Mouse (Mus musculus) MEL (cell line): Measurements from ENCODE around the gene Cdkal1. TPM values are rescaled to one million over a fixed set of nuclear protein-coding genes. Genes with fewer than 3 reads are reported as not detected.

Source experiments
- DNase-seq: peaks from one replicate; pipeline ENCODE4 v3.0.0; 2011; ENCODE audit warnings: low read depth, low spot score
- H3K27ac ChIP-seq: 2 replicates; pipeline ENCODE4 v1.5.1; 2012; ENCODE audit warnings: low read depth, mild to moderate bottlenecking, control low read depth, low read length, moderate library complexity; ENCODE audit not compliant: control insufficient read depth
- H3K27me3 ChIP-seq, 2 experiments: fragments of 150-350 bp in 1 of 2; sonication (generic) in 1 of 2; 2 replicates each; pipeline ENCODE4 v1.6.1; 2012; ENCODE audit warnings: low read length in 2 of 2, mild to moderate bottlenecking in 2 of 2, improper control_type of control experiment in 1 of 2, moderate library complexity in 1 of 2; ENCODE audit not compliant: insufficient read depth in 2 of 2, control insufficient read depth in 1 of 2
- H3K36me3 ChIP-seq, 2 experiments: 2 replicates each; pipeline ENCODE4 v1.6.1; 2012 to 2014; ENCODE audit warnings: low read length in 2 of 2, improper control_type of control experiment in 1 of 2, inconsistent platforms in 1 of 2, mild to moderate bottlenecking in 1 of 2; ENCODE audit not compliant: insufficient read depth in 2 of 2, control insufficient read depth in 1 of 2
- H3K4me1 ChIP-seq, 2 experiments: fragments of 150-350 bp in 1 of 2; sonication (generic) in 1 of 2; 2 replicates each; pipeline ENCODE4 v1.6.1; 2012; ENCODE audit warnings: low read length in 2 of 2, improper control_type of control experiment in 1 of 2, mild to moderate bottlenecking in 1 of 2; ENCODE audit not compliant: insufficient read depth in 2 of 2, control insufficient read depth in 1 of 2
- H3K4me3 ChIP-seq, 2 experiments: fragments of 150-350 bp in 1 of 2; sonication (generic) in 1 of 2; 2 replicates each; pipeline ENCODE4 v1.5.1; 2012; ENCODE audit warnings: low read depth in 2 of 2, low read length in 2 of 2, mild to moderate bottlenecking in 2 of 2, moderate library complexity in 2 of 2, control low read depth in 1 of 2, improper control_type of control experiment in 1 of 2; ENCODE audit not compliant: control insufficient read depth in 1 of 2, insufficient read depth in 1 of 2
- H3K79me2 ChIP-seq: 2 replicates; pipeline ENCODE4 v1.6.1; 2012; ENCODE audit warnings: mild to moderate bottlenecking, low read length, moderate library complexity; ENCODE audit not compliant: control insufficient read depth, poor library complexity, insufficient read depth
- H3K9ac ChIP-seq: 2 replicates; pipeline ENCODE4 v1.6.1; 2012; ENCODE audit warnings: low read depth, mild to moderate bottlenecking, control low read depth, low read length, moderate library complexity; ENCODE audit not compliant: control insufficient read depth, poor library complexity, severe bottlenecking
- H3K9me3 ChIP-seq: fragments of 150-350 bp; sonication (generic); replicated peaks from 2 replicates; pipeline ENCODE4 v1.6.1; 2012; ENCODE audit warnings: mild to moderate bottlenecking, low read length, improper control_type of control experiment, moderate library complexity; ENCODE audit not compliant: insufficient read depth
- BHLHE40 ChIP-seq: IDR thresholded peaks from 2 replicates; pipeline ENCODE4 v1.6.1; 2012; ENCODE audit warnings: low read depth, mild to moderate bottlenecking, inconsistent platforms, low read length, improper control_type of control experiment, borderline replicate concordance
- CHD1 ChIP-seq: IDR thresholded peaks from 2 replicates; pipeline ENCODE4 v1.6.1; 2012; ENCODE audit warnings: low read depth, mild to moderate bottlenecking, inconsistent platforms, low read length, improper control_type of control experiment
- CHD2 ChIP-seq: IDR thresholded peaks from 2 replicates; pipeline ENCODE4 v1.6.1; 2011; ENCODE audit warnings: low read length, improper control_type of control experiment
- E2F4 ChIP-seq: IDR thresholded peaks from 2 replicates; pipeline ENCODE4 v1.6.1; 2011; ENCODE audit warnings: low read depth, low read length, improper control_type of control experiment, borderline replicate concordance
- ELF1 ChIP-seq: IDR thresholded peaks from 2 replicates; pipeline ENCODE4 v1.6.1; 2014; ENCODE audit warnings: low read depth, mild to moderate bottlenecking, inconsistent platforms, low read length, improper control_type of control experiment, moderate library complexity
- EP300 ChIP-seq, 2 experiments: IDR thresholded peaks; 2 replicates each; pipeline ENCODE4 v1.6.1; 2011; ENCODE audit warnings: improper control_type of control experiment in 2 of 2, low read length in 2 of 2, low read depth in 1 of 2, mild to moderate bottlenecking in 1 of 2
- ETS1 ChIP-seq: IDR thresholded peaks from 2 replicates; pipeline ENCODE4 v1.6.1; 2012; ENCODE audit warnings: low read depth, mild to moderate bottlenecking, inconsistent platforms, low read length, improper control_type of control experiment, moderate library complexity
- JUND ChIP-seq: IDR thresholded peaks from 2 replicates; pipeline ENCODE4 v1.6.1; 2011; ENCODE audit warnings: low read depth, mild to moderate bottlenecking, improper control_type of control experiment, low read length
- MAFK ChIP-seq: IDR thresholded peaks from 2 replicates; pipeline ENCODE4 v1.6.1; 2011; ENCODE audit warnings: low read depth, mild to moderate bottlenecking, low read length, improper control_type of control experiment, borderline replicate concordance
- MAX ChIP-seq: IDR thresholded peaks from 2 replicates; pipeline ENCODE4 v1.6.1; 2011; ENCODE audit warnings: low read length, improper control_type of control experiment
- MXI1 ChIP-seq: IDR thresholded peaks from 2 replicates; pipeline ENCODE4 v1.6.1; 2011; ENCODE audit warnings: mild to moderate bottlenecking, low read depth, low read length, improper control_type of control experiment
- MYC ChIP-seq: IDR thresholded peaks from 2 replicates; pipeline ENCODE4 v1.6.1; 2011; ENCODE audit warnings: low read depth, mild to moderate bottlenecking, low read length, improper control_type of control experiment, moderate library complexity
- NRF1 ChIP-seq: IDR thresholded peaks from 2 replicates; pipeline ENCODE4 v1.6.1; 2014; ENCODE audit warnings: low read depth, mild to moderate bottlenecking, inconsistent platforms, low read length, improper control_type of control experiment, moderate library complexity; ENCODE audit not compliant: poor library complexity, insufficient read depth, severe bottlenecking
- POLR2A ChIP-seq, 2 experiments: IDR thresholded peaks; 2 replicates each; pipeline ENCODE4 v1.6.1; 2011 to 2012; ENCODE audit warnings: low read length in 2 of 2, mild to moderate bottlenecking in 2 of 2, control low read depth in 1 of 2, improper control_type of control experiment in 1 of 2, low read depth in 1 of 2, moderate library complexity in 1 of 2; ENCODE audit not compliant: control insufficient read depth in 1 of 2, insufficient read depth in 1 of 2, poor library complexity in 1 of 2
- POLR2AphosphoS5 ChIP-seq: IDR thresholded peaks from 2 replicates; pipeline ENCODE4 v1.6.1; 2012; ENCODE audit warnings: low read depth, borderline replicate concordance, mild to moderate bottlenecking, inconsistent platforms, low read length, moderate library complexity, mixed read lengths
- RCOR1 ChIP-seq: IDR thresholded peaks from 2 replicates; pipeline ENCODE4 v1.6.1; 2012; ENCODE audit warnings: low read depth, mild to moderate bottlenecking, inconsistent platforms, low read length, improper control_type of control experiment
- SIN3A ChIP-seq: IDR thresholded peaks from 2 replicates; pipeline ENCODE4 v1.6.1; 2012; ENCODE audit warnings: low read length, improper control_type of control experiment, inconsistent platforms
- SMC3 ChIP-seq: IDR thresholded peaks from 2 replicates; pipeline ENCODE4 v1.6.1; 2011; ENCODE audit warnings: low read depth, low read length, improper control_type of control experiment
- TAL1 ChIP-seq: IDR thresholded peaks from 2 replicates; pipeline ENCODE4 v1.6.1; 2012; ENCODE audit warnings: mild to moderate bottlenecking, inconsistent platforms, low read length, moderate library complexity, mixed read lengths
- TBP ChIP-seq: IDR thresholded peaks from 2 replicates; pipeline ENCODE4 v1.8.0; 2011; ENCODE audit warnings: low read depth, low read length, improper control_type of control experiment
- TCF12 ChIP-seq: IDR thresholded peaks from 2 replicates; pipeline ENCODE4 v1.6.1; 2014; ENCODE audit warnings: low read depth, mild to moderate bottlenecking, inconsistent platforms, low read length, improper control_type of control experiment, moderate library complexity
- UBTF ChIP-seq: IDR thresholded peaks from 2 replicates; pipeline ENCODE4 v1.6.1; 2012; ENCODE audit warnings: low read depth, mild to moderate bottlenecking, inconsistent platforms, low read length, improper control_type of control experiment, moderate library complexity, borderline replicate concordance; ENCODE audit not compliant: insufficient read depth
- ZC3H11A ChIP-seq: IDR thresholded peaks from 2 replicates; pipeline ENCODE4 v1.6.1; 2012; ENCODE audit warnings: low read depth, mild to moderate bottlenecking, inconsistent platforms, low read length, improper control_type of control experiment
- ZKSCAN1 ChIP-seq: IDR thresholded peaks from 2 replicates; pipeline ENCODE4 v1.6.1; 2012; ENCODE audit warnings: low read depth, mild to moderate bottlenecking, inconsistent platforms, low read length, improper control_type of control experiment, moderate library complexity
- ZMIZ1 ChIP-seq: IDR thresholded peaks from 2 replicates; pipeline ENCODE4 v1.6.1; 2012; ENCODE audit warnings: low read depth, mild to moderate bottlenecking, inconsistent platforms, low read length, improper control_type of control experiment, moderate library complexity
- ZNF384 ChIP-seq: IDR thresholded peaks from 2 replicates; pipeline ENCODE4 v1.6.1; 2012; ENCODE audit warnings: low read depth, mild to moderate bottlenecking, inconsistent platforms, low read length, improper control_type of control experiment
- polyA plus RNA-seq, 2 experiments: library from polyadenylated mRNA; stranded (reverse) in 1 of 2; unstranded in 1 of 2; fragments of >175 nt in 1 of 2; fragments of >200 nt in 1 of 2; gene quantifications; 2 replicates each; pipeline versions ENCODE4 v1.2.1 to v1.2.4; 2012; ENCODE audit warnings: low replicate concordance in 2 of 2, low read depth in 1 of 2; ENCODE audit not compliant: insufficient read length in 2 of 2, insufficient read depth in 1 of 2, missing spikeins in 1 of 2
- total RNA-seq: library from RNA; depleted of rRNA; stranded (reverse); fragments of 300-350 nt; gene quantifications from 2 replicates; pipeline ENCODE4 v1.2.3, GENCODE M21; 2012

Gene Cdkal1
- total and polyA plus RNA-seq, 3 experiments = 10.6 to 11.0 TPM; not detected in 1

DNA sequence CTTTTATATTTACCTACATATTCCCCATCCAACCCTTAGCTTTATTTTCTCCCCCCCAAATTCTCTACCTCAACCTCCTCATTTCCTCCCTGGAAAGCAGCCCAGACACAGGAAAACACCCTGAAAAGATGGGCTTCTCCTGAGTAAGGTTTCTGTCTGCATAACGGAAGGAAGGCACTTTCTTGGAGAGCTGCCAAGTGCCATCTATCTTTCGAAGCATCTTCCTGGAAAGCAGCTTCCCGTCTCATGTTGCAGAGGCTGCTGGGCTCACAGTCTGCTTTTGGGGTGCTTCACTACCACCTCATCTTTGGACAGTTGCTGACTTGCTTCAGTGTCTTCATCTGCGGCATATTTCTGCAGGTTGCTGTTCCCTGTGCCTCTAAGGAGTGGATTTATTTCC is 622.8 kb downstream of the Cdkal1 start:
- Histone ChIP-seq H3K9ac (no peak overlapping the region), H3K27ac (no peak overlapping the region), H3K36me3 (no peaks in the 10 kb centered on the region), H3K27me3 (no peaks in the 10 kb centered on the region), H3K9me3 (no peaks in the 10 kb centered on the region), H3K4me3 (no peak overlapping the region), H3K4me1 (no peaks in the 10 kb centered on the region), H3K79me2 (no peaks in the 10 kb centered on the region)
- peak; percentile 44 for DNase-seq
- TF ChIP-seq MYC = no peak
- no peak for TF ChIP-seq ZC3H11A
- no peak for TF ChIP-seq TAL1
- no peak for TF ChIP-seq TCF12
- TF ChIP-seq RCOR1 = no peak

DNA sequence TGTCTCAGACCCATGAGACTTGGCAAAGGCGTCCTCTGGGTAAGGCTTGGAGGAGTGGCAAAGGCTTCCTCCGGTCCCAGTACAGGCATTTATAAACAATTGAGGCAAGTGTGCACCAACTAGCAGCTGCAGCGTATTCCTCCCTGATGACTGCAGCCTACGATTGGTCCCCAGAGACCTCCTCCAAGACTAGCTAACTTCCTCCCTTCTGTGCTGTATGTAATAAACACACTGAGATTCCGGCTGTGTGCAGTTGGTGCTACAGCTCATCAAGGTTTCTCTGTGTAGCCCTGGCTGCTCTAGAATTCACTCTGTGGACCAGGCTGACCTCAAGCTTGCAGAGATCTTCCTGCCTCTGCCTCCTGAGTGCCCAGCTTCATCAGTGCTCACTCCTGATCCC is 630.7 kb downstream of the Cdkal1 start:
- Histone ChIP-seq H3K9me3 (no peaks in the 10 kb centered on the region), H3K36me3 (no peaks in the 10 kb centered on the region), H3K27ac (no peak overlapping the region), H3K79me2 (no peaks in the 10 kb centered on the region), H3K27me3 (no peaks in the 10 kb centered on the region), H3K4me3 (no peak overlapping the region), H3K4me1 (no peaks in the 10 kb centered on the region), H3K9ac (no peak overlapping the region)
- no peak for DNase-seq
- TF ChIP-seq NRF1 (no peak), MXI1 (no peak), ZNF384 (no peak), TAL1 (no peak), ZC3H11A (no peak), SIN3A (no peak), MAFK (no peak)

DNA sequence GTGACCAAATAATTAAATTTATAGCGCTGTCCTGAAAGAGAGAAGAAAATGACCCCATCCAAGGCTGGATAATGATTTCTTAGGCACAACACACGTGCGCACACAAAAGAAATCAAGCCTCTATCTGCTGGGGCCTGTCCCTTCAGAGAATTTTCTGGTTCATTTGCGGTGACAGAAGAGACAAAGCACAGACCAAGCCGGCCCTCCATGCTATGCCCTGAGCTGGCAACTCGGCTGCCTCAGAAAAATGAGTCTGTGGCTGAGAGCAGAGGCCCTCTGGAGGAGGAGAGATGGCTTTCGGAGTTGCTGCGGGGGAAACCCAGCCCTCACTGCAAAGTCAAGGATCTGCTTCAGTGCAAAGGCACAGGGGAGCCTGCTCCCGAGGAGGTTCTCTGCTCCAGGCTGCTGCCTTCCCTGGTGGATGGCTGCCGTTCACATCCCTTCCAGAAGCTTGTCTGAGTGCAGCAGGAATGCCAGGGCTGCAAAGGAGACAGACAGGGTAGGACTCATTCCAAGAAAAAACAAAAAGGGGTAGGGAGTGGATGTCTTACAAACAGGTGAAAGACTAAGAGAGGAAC is 633.1 kb downstream of the Cdkal1 start:
- no peaks in the 10 kb centered on the region for H3K4me1 ChIP-seq
- no peak overlapping the region for H3K4me3 ChIP-seq
- no peaks in the 10 kb centered on the region for H3K9me3 ChIP-seq
- TF ChIP-seq ZKSCAN1 = no peak
- TF ChIP-seq EP300 (IDR thresholded peaks at IDR 0.05; ENCODE audit: low read depth in 1 of 2, low read length in 2 of 2) = no peak
- TF ChIP-seq CHD1 = no peak
- TF ChIP-seq JUND = no peak
- TF ChIP-seq ETS1 = no peak
- no peak for TF ChIP-seq TAL1
- no peak for TF ChIP-seq SMC3
- TF ChIP-seq BHLHE40 = no peak
- TF ChIP-seq ELF1 = no peak
- TF ChIP-seq POLR2AphosphoS5 = no peak
- no peak for TF ChIP-seq TBP
- no peak for TF ChIP-seq ZNF384
- TF ChIP-seq E2F4 = no peak
- TF ChIP-seq CHD2 = no peak
- TF ChIP-seq POLR2A (IDR thresholded peaks at IDR 0.05; ENCODE audit: control insufficient read depth in 1 of 2, insufficient read depth in 1 of 2, low read depth in 1 of 2, low read length in 2 of 2, poor library complexity in 1 of 2) = no peak
- no peak for TF ChIP-seq ZMIZ1
- no peak for TF ChIP-seq MAX
- no peak for TF ChIP-seq UBTF
- no peak for TF ChIP-seq MYC
- DNase-seq = no peak
- no peak overlapping the region for H3K9ac ChIP-seq
- no peaks in the 10 kb centered on the region for H3K27me3 ChIP-seq
- no peaks in the 10 kb centered on the region for H3K79me2 ChIP-seq
- no peaks in the 10 kb centered on the region for H3K36me3 ChIP-seq
- no peak overlapping the region for H3K27ac ChIP-seq
